8 mouse cellular contexts compared by ENCODE assay signal in genomic region chr15:27919540-27919939, GRCm38 (mm10).
DNase-seq lines count a peak whose midpoint lies in the region; ATAC-seq and TF ChIP-seq lines count a peak whose summit lies in the region.

No protein-coding gene starts in this region.

- no peaks in the 10 kb centered on the region for H3K27me3 ChIP-seq in testis, adult 2 months (ENCODE audit: control insufficient read depth, insufficient read depth, low read length)
- no peaks in the 10 kb centered on the region for H3K27me3 ChIP-seq in forebrain, embryonic 12.5 days
- H3K27me3 ChIP-seq in lung, postnatal 0 days (replicated peaks; ENCODE audit: insufficient read depth, low read length): no peaks in the 10 kb centered on the region

- WGBS in forebrain, embryonic 12.5 days: 19% methylated on average over 5 of the region's 5 CpGs
- WGBS in lung, postnatal 0 days: 9% methylated on average over 5 of the region's 5 CpGs

- no peak for DNase-seq in testis, postnatal 14 days (ENCODE audit: low spot score)
- DNase-seq in brain, adult 2 months (ENCODE audit: low read depth, low spot score): peak; percentile 92
- peak; percentile 80 for DNase-seq in lung, postnatal 0 days (ENCODE audit: low spot score)
- peak; percentile 86 for DNase-seq in retina, postnatal 1 day
- DNase-seq in testis, postnatal 10 days (ENCODE audit: low spot score): no peak

- no peak overlapping the region for H3K27ac ChIP-seq in testis, adult 2 months (ENCODE audit: control insufficient read depth, insufficient read depth, low read depth, low read length)
- no peak overlapping the region for H3K27ac ChIP-seq in forebrain, embryonic 12.5 days
- H3K27ac ChIP-seq in lung, postnatal 0 days (ENCODE audit: low read length): no peak overlapping the region

- H3K4me1 ChIP-seq in testis, adult 2 months (ENCODE audit: control insufficient read depth, insufficient read depth, low read length): no peaks in the 10 kb centered on the region
- H3K4me1 ChIP-seq in forebrain, embryonic 12.5 days: peaks cover 47% of the 10 kb centered on the region
- peaks cover 4% of the 10 kb centered on the region; the same call in 1 of the 2 replicates for H3K4me1 ChIP-seq in lung, postnatal 0 days (ENCODE audit: insufficient read depth, low read depth, low read length)

- no peak for TF ChIP-seq EP300 in lung, postnatal 0 days (IDR thresholded peaks at IDR 0.05)

- H3K4me2 ChIP-seq in forebrain, embryonic 12.5 days: no peak overlapping the region
- H3K4me2 ChIP-seq in lung, postnatal 0 days (replicated peaks; ENCODE audit: low read depth, low read length): no peak overlapping the region

- H3K36me3 ChIP-seq in testis, adult 2 months (ENCODE audit: control insufficient read depth, insufficient read depth, low read length): no peaks in the 10 kb centered on the region
- no peaks in the 10 kb centered on the region; the same call in 1 of the 2 replicates for H3K36me3 ChIP-seq in forebrain, embryonic 12.5 days (replicated peaks)
- no peaks in the 10 kb centered on the region for H3K36me3 ChIP-seq in lung, postnatal 0 days (ENCODE audit: insufficient read depth, low read length)

- no peaks in the 10 kb centered on the region for H3K9me3 ChIP-seq in forebrain, embryonic 12.5 days
- no peaks in the 10 kb centered on the region for H3K9me3 ChIP-seq in lung, postnatal 0 days (ENCODE audit: low read length)

- no peak for TF ChIP-seq POLR2A in testis, adult 2 months (IDR thresholded peaks at IDR 0.05; ENCODE audit: control insufficient read depth, low read depth, low read length)

- TF ChIP-seq CTCF in testis, adult 2 months (IDR thresholded peaks at IDR 0.05; ENCODE audit: control insufficient read depth, insufficient read depth, insufficient replicate concordance, low read depth, low read length): peak; percentile 33; the same call in 1 of the 2 replicates
- peak; percentile 79 for TF ChIP-seq CTCF in lung, postnatal 0 days (IDR thresholded peaks at IDR 0.05)

- peak; percentile 69; the same call in 1 of the 2 replicates for ATAC-seq in forebrain, embryonic 12.5 days (ENCODE audit: low FRiP score)
- peak; percentile 38 for ATAC-seq in inflammation-experienced regulatory T-cells, adult 6 months
- peak; percentile 61; the same call in 1 of the 2 replicates for ATAC-seq in lung, postnatal 0 days

- no peak overlapping the region for H3K4me3 ChIP-seq in testis, adult 2 months (ENCODE audit: control insufficient read depth, low read depth, low read length)
- H3K4me3 ChIP-seq in forebrain, embryonic 12.5 days (replicated peaks): no peak overlapping the region
- H3K4me3 ChIP-seq in lung, postnatal 0 days (ENCODE audit: low read depth, low read length): no peak overlapping the region

- no peak overlapping the region for H3K9ac ChIP-seq in forebrain, embryonic 12.5 days
- no peak overlapping the region for H3K9ac ChIP-seq in lung, postnatal 0 days (replicated peaks; ENCODE audit: low read depth)

Comparison
In these comparisons a context has a peak if more than half of its experiments do, and no peak if none do; other contexts are left out.
1. DNase-seq: peak in brain, adult 2 months (single experiment), lung, postnatal 0 days (single experiment) and retina, postnatal 1 day (single experiment); none in testis, postnatal 14 days (single experiment) and testis, postnatal 10 days (single experiment).
2. Peak in every context shown above with its lines, with median percentiles within 50 percentile points of each other: ATAC-seq.